22 mouse cellular contexts compared by ENCODE assay signal in the genomic region with DNA sequence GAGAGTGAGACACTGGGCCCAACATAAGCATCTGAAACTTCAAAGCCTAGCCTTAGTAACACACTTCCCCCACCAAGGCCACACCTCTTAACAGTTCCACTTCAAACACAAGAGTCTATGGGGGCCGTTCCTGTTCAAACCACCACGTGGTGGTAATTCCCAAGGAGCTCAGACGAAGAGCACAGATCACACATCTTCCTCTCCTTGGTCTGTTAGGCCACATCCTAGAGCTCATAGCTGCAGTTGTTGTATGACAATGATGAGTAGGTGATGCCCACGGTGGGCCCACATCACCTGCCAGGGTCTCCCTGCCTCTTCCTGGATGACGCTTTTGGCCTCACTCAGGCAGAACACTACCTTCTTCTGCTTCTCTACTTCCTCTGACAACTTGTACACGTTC. TPM values are rescaled to one million over a fixed set of nuclear protein-coding genes. Genes with fewer than 3 reads are reported as not detected.
DNase-seq lines count a peak whose midpoint lies in the region; ATAC-seq and TF ChIP-seq lines count a peak whose summit lies in the region.
"Had no signal": no experiment of that assay in that cellular context is flagged by ENCODE, and none has a peak within 500 bp of the region (broad histone marks: within the 10 kb centered on the region; RNA-seq: fewer than 3 reads in every experiment).

No protein-coding gene starts in this region.

- H3K4me1 ChIP-seq in thymus, adult 2 months (replicated peaks; ENCODE audit: control insufficient read depth, insufficient read depth, low read length), result peaks cover 10% of the 10 kb centered on the region
- no peaks in the 10 kb centered on the region for H3K4me1 ChIP-seq in neural tube, embryonic 15.5 days
- H3K4me1 ChIP-seq: embryonic facial prominence, embryonic 12.5 days; intestine, embryonic 15.5 days; liver, embryonic 12.5 days; lung, embryonic 15.5 days; midbrain, embryonic 13.5 days had no signal

- H3K36me3 ChIP-seq in thymus, adult 2 months (ENCODE audit: control insufficient read depth, insufficient read depth, low read length), result no peaks in the 10 kb centered on the region
- H3K36me3 ChIP-seq in neural tube, embryonic 15.5 days, result no peaks in the 10 kb centered on the region
- H3K36me3 ChIP-seq: embryonic facial prominence, embryonic 12.5 days; intestine, embryonic 15.5 days; liver, embryonic 12.5 days; lung, embryonic 15.5 days; midbrain, embryonic 13.5 days had no signal

- H3K9me3 ChIP-seq in neural tube, embryonic 15.5 days (replicated peaks), result 0 out of 2 replicates have a peak, but pooled peaks cover 3% of the 10 kb centered on the region
- H3K9me3 ChIP-seq: intestine, embryonic 15.5 days; lung, embryonic 15.5 days had no signal

- no peaks in the 10 kb centered on the region for H3K27me3 ChIP-seq in thymus, adult 2 months (ENCODE audit: control insufficient read depth, insufficient read depth, low read length)
- H3K27me3 ChIP-seq in neural tube, embryonic 15.5 days (replicated peaks), result no peaks in the 10 kb centered on the region
- H3K27me3 ChIP-seq: embryonic facial prominence, embryonic 12.5 days; intestine, embryonic 15.5 days; liver, embryonic 12.5 days; lung, embryonic 15.5 days; midbrain, embryonic 13.5 days had no signal

- H3K4me3 ChIP-seq in thymus, adult 2 months (ENCODE audit: control insufficient read depth, insufficient read depth, low read length), result no peak overlapping the region
- H3K4me3 ChIP-seq in neural tube, embryonic 15.5 days (replicated peaks), result no peak overlapping the region
- H3K4me3 ChIP-seq: embryonic facial prominence, embryonic 12.5 days; heart, adult 2 months; intestine, embryonic 15.5 days; layer of hippocampus, adult 2 months; left cerebral cortex, adult 2 months; liver, embryonic 12.5 days; lung, embryonic 15.5 days; midbrain, embryonic 13.5 days had no signal

- intact Hi-C loops in heart, postnatal 14 days (cut with DNase I), result no loop called here

- peak; percentile 40; the same call in 1 of the 2 replicates for ATAC-seq in megakaryocyte, adult 5-6 weeks (ENCODE audit: poor library complexity, severe bottlenecking)
- ATAC-seq in neural tube, embryonic 15.5 days (ENCODE audit: low FRiP score), result no peak
- ATAC-seq: intestine, embryonic 15.5 days; liver, embryonic 12.5 days; midbrain, embryonic 13.5 days had no signal

- WGBS in thymus, adult 2 months, result 5% methylated on average over 6 of the region's 6 CpGs
- 80% methylated on average over 6 of the region's 6 CpGs for WGBS in neural tube, embryonic 15.5 days

- H3K9ac ChIP-seq in neural tube, embryonic 15.5 days (replicated peaks), result no peak overlapping the region
- H3K9ac ChIP-seq: embryonic facial prominence, embryonic 12.5 days; intestine, embryonic 15.5 days; liver, embryonic 12.5 days; lung, embryonic 15.5 days; midbrain, embryonic 13.5 days had no signal

- TF ChIP-seq CTCF in thymus, adult 2 months (IDR thresholded peaks at IDR 0.05; ENCODE audit: borderline replicate concordance, control insufficient read depth, extremely low read depth, insufficient read depth, low read length, poor library complexity), result no peak

- H3K4me2 ChIP-seq in neural tube, embryonic 15.5 days, result no peak overlapping the region
- H3K4me2 ChIP-seq: embryonic facial prominence, embryonic 12.5 days; intestine, embryonic 15.5 days; liver, embryonic 12.5 days; lung, embryonic 15.5 days; midbrain, embryonic 13.5 days had no signal

- peak; percentile 37 for DNase-seq in thymus, adult 2 months
- no peak for DNase-seq in thymus, postnatal 10 days (ENCODE audit: low spot score in 2 of 2)
- DNase-seq in spleen, postnatal 36 days (ENCODE audit: low spot score in 2 of 2), result peak; percentile 73 to 76
- DNase-seq in retina, embryonic 14.5 days (ENCODE audit: low spot score), result no peak
- no peak for DNase-seq in heart, postnatal 14 days
- DNase-seq in layer of hippocampus, adult 9-11 months, result no peak
- DNase-seq: adrenal gland, adult 8-10 months; cerebellum, adult 2 months; gastrocnemius, postnatal 10 days; right cerebral cortex, postnatal 14 days had no signal

- no peak for TF ChIP-seq POLR2A in thymus, adult 2 months (IDR thresholded peaks at IDR 0.05; ENCODE audit: control insufficient read depth, extremely low read depth, insufficient read depth, low read length, poor library complexity)

- peak overlapping the region; percentile 85 for H3K27ac ChIP-seq in thymus, adult 2 months (ENCODE audit: control insufficient read depth, insufficient read depth, low read length)
- H3K27ac ChIP-seq in neural tube, embryonic 15.5 days (replicated peaks), result no peak overlapping the region
- H3K27ac ChIP-seq: embryonic facial prominence, embryonic 12.5 days; heart, adult 2 months; intestine, embryonic 15.5 days; kidney, postnatal 0 days; layer of hippocampus, adult 2 months; left cerebral cortex, adult 2 months; liver, embryonic 12.5 days; lung, embryonic 15.5 days; macrophage; midbrain, embryonic 13.5 days had no signal

RNA-seq across cellular contexts. Expression of a gene that starts 9.8 kb away (rescaled TPM):
- polyA plus RNA-seq in thymus, adult 2 months (2012; rRNA removed), result 18.0 and 18.7 TPM in 2 replicates
- total RNA-seq in megakaryocyte, adult 5-6 weeks (2015), result 17.6 and 18.9 TPM in 2 replicates
- 21.6 and 25.9 TPM in 2 replicates for total RNA-seq in megakaryocyte, adult 5-6 weeks (2017)
- 23.3 and 28.8 TPM in 2 replicates for polyA plus RNA-seq in neural tube, embryonic 15.5 days (2015; fragmentation: Nextera tagmentation; extraction: Ambion mirVana)
- 10 to 100 TPM; 37.6 to 39.1 TPM for total RNA-seq in heart, postnatal 14 days (2021)

RNA-seq across cellular contexts. Expression of a gene that starts 17.2 kb away (rescaled TPM):
- 9.4 and 10.0 TPM in 2 replicates for polyA plus RNA-seq in thymus, adult 2 months (2012; rRNA removed)
- total RNA-seq in megakaryocyte, adult 5-6 weeks (2015), result 4.3 and 10.3 TPM in 2 replicates
- 3.8 and 14.3 TPM in 2 replicates for total RNA-seq in megakaryocyte, adult 5-6 weeks (2017)
- polyA plus RNA-seq in neural tube, embryonic 15.5 days (2015; fragmentation: Nextera tagmentation; extraction: Ambion mirVana), result 42.6 and 46.8 TPM in 2 replicates
- 10 to 100 TPM; 41.1 TPM for total RNA-seq in heart, postnatal 14 days (2021)

Comparison
In these comparisons a context has a peak if more than half of its experiments do, and no peak if none do; other contexts are left out.
1. DNase-seq: peak in thymus, adult 2 months (single experiment) and spleen, postnatal 36 days (2 of 2); none in thymus, postnatal 10 days (0 of 2), retina, embryonic 14.5 days (single experiment), heart, postnatal 14 days (0 of 2) and layer of hippocampus, adult 9-11 months (single experiment).